Mouse (Mus musculus) liver, embryonic 14.5 days (tissue): Measurements from ENCODE around the gene Prdm13. TPM values are rescaled to one million over a fixed set of nuclear protein-coding genes. Genes with fewer than 3 reads are reported as not detected.

Experiments
- ATAC-seq: fragments of 200-750 bp; cut with Nextera tagmentation; 2 replicates; pipeline ENCODE4 v1.8.0; 2017; ENCODE audit warnings: moderate number of reproducible peaks, mild to moderate bottlenecking, moderate library complexity; ENCODE audit not compliant: insufficient read depth
- DNase-seq, 3 experiments: peaks; one replicate each; pipeline ENCODE4 v3.0.0-alpha.2; 2012 to 2013; ENCODE audit warnings: low read depth in 3 of 3, low spot score in 3 of 3
- H3K27ac ChIP-seq: fragments of 300-500 bp; sonication (generic); 2 replicates; pipeline ENCODE4 v1.5.1; 2014; ENCODE audit warnings: moderate library complexity, mild to moderate bottlenecking, control low read depth, inconsistent platforms
- H3K27me3 ChIP-seq: fragments of 300-500 bp; sonication (generic); 2 replicates; pipeline ENCODE4 v1.6.1; 2014; ENCODE audit warnings: mild to moderate bottlenecking, low read length, moderate library complexity; ENCODE audit not compliant: control insufficient read depth, insufficient read depth
- H3K36me3 ChIP-seq: fragments of 300-500 bp; sonication (generic); replicated peaks from 2 replicates; pipeline ENCODE4 v1.6.1; 2014; ENCODE audit warnings: low read depth; ENCODE audit not compliant: control insufficient read depth, insufficient read depth
- H3K4me1 ChIP-seq, 2 experiments: fragments of 200-500 bp in 1 of 2; fragments of 300-500 bp in 1 of 2; sonication (generic) in 1 of 2; replicated peaks; 2 replicates each; pipeline ENCODE4 v1.6.1; 2012 to 2014; ENCODE audit warnings: antibody characterized with exemption in 1 of 2, inconsistent platforms in 1 of 2, low read length in 1 of 2; ENCODE audit not compliant: control insufficient read depth in 2 of 2, insufficient read depth in 2 of 2
- H3K4me2 ChIP-seq: fragments of 300-500 bp; sonication (generic); 2 replicates; pipeline ENCODE4 v1.6.1; 2014; ENCODE audit warnings: low read depth, mild to moderate bottlenecking, control low read depth, moderate library complexity
- H3K4me3 ChIP-seq, 2 experiments: fragments of 200-500 bp in 1 of 2; fragments of 300-500 bp in 1 of 2; sonication (generic) in 1 of 2; 2 replicates each; pipeline ENCODE4 v1.5.1; 2012 to 2014; ENCODE audit warnings: low read depth in 2 of 2, low read length in 2 of 2, mild to moderate bottlenecking in 2 of 2, control low read depth in 1 of 2, inconsistent platforms in 1 of 2, moderate library complexity in 1 of 2; ENCODE audit not compliant: insufficient read depth in 1 of 2
- H3K9ac ChIP-seq: fragments of 300-500 bp; sonication (generic); replicated peaks from 2 replicates; pipeline ENCODE4 v1.6.1; 2014; ENCODE audit warnings: mild to moderate bottlenecking, control low read depth, moderate library complexity
- H3K9me3 ChIP-seq: fragments of 300-500 bp; sonication (generic); 2 replicates; pipeline ENCODE4 v1.6.1; 2016; ENCODE audit warnings: low read length, mixed read lengths; ENCODE audit not compliant: control insufficient read depth
- CTCF ChIP-seq: IDR thresholded peaks from 2 replicates; pipeline ENCODE4 v1.5.1; 2016; ENCODE audit warnings: antibody characterized with exemption, low read depth, control low read depth
- EP300 ChIP-seq: IDR thresholded peaks from 2 replicates; pipeline ENCODE4 v1.6.1; 2016; ENCODE audit warnings: antibody characterized with exemption, low read depth
- WGBS: fragments of 180-500 bp; shearing (Covaris S2); extraction: QIAGEN DNeasy Blood & Tissue Kit; methylation state at CpG from one replicate; pipeline ENCODE4 v1.1.7; 2014; ENCODE audit not compliant: insufficient replicate concordance; 5-methylcytosine and 5-hydroxymethylcytosine counted together
- polyA plus RNA-seq, 2 experiments: library from polyadenylated mRNA; depleted of rRNA in 1 of 2; stranded (reverse) in 1 of 2; unstranded in 1 of 2; fragments of >200 nt; fragmentation: Nextera tagmentation in 1 of 2; extraction: Ambion mirVana in 1 of 2; gene quantifications; 2 replicates each; pipeline versions ENCODE4 v1.2.1 to v1.2.3; 2012 to 2014

The Prdm13 gene
- polyA plus RNA-seq (2012; rRNA removed) (not detected in 2 replicates), polyA plus RNA-seq (2014; fragmentation: Nextera tagmentation; extraction: Ambion mirVana) (not detected in 2 replicates)

- Histone ChIP-seq H3K9me3 (no peaks in the 10 kb centered on the region), H3K4me2 (no peak within 1 kb of the TSS), H3K27me3 (peaks cover 97% of the 10 kb centered on the region), H3K9ac (no peak within 1 kb of the TSS), H3K4me3 (no peak within 1 kb of the TSS), H3K36me3 (no peaks in the 10 kb centered on the region), H3K4me1 (no peaks in the 10 kb centered on the region), H3K27ac (no peak within 1 kb of the TSS)
- 2% methylated on average over 38 of the region's 38 CpGs for WGBS
- ATAC-seq = no peak
- TF ChIP-seq EP300 (no peak), CTCF (no peak)
- no peak for DNase-seq
Measured at GRCm38 (mm10) chr4:21685595-21686091, at the start of gene Prdm13. Prdm13 (minus strand) TSS chr4:21685963.

- peak within 1 kb of the TSS; percentile 91 for H3K4me2 ChIP-seq
- H3K9ac ChIP-seq = peak within 1 kb of the TSS; percentile 89
- ATAC-seq (peak; percentile 99), DNase-seq (peak; percentile 85 to 89 (median 86))
- TF ChIP-seq EP300 (peak; percentile 17; the same call in 1 of the 2 replicates), CTCF (no peak)
- H3K9me3 ChIP-seq = no peaks in the 10 kb centered on the region
- peak within 1 kb of the TSS; percentile 73 to 78 for H3K4me3 ChIP-seq
- under 1% methylated on average over 37 of the region's 37 CpGs for WGBS
- H3K27me3 ChIP-seq = no peaks in the 10 kb centered on the region
- peak within 1 kb of the TSS; percentile 80 for H3K27ac ChIP-seq
- peaks cover 0 to 4% of the 10 kb centered on the region in 2 experiments for H3K4me1 ChIP-seq
- H3K36me3 ChIP-seq = peaks cover under 1% of the 10 kb centered on the region; the same call in 1 of the 2 replicates
Measured at GRCm38 (mm10) chr4:21727615-21728165, 41.9 kb upstream of the Prdm13 start, which contains the start of gene Ccnc. Ccnc (plus strand) TSS chr4:21727701.

GRCm38 (mm10) chr4:21726912-21727614 is 41.3 kb upstream of the Prdm13 start:
- TF ChIP-seq EP300 = no peak; the same call in 1 of the 2 replicates
- TF ChIP-seq CTCF = peak; percentile 79
- DNase-seq (peak; percentile 62 to 74 (median 64)), ATAC-seq (peak; percentile 53; the same call in 1 of the 2 replicates)
- Histone ChIP-seq H3K4me1 (peaks cover 0 to 4% of the 10 kb centered on the region in 2 experiments), H3K4me3 (peak overlapping the region; percentile 73 to 78), H3K27me3 (no peaks in the 10 kb centered on the region), H3K4me2 (peak overlapping the region; percentile 91), H3K27ac (peak overlapping the region; percentile 80), H3K36me3 (no peaks in the 10 kb centered on the region), H3K9ac (peak overlapping the region; percentile 89), H3K9me3 (no peaks in the 10 kb centered on the region)
- WGBS = under 1% methylated on average over 22 of the region's 22 CpGs

GRCm38 (mm10) chr4:21722752-21723334 is 37.1 kb upstream of the Prdm13 start:
- no peaks in the 10 kb centered on the region for H3K27me3 ChIP-seq
- H3K4me2 ChIP-seq = no peak overlapping the region
- ATAC-seq (no peak), DNase-seq (no peak)
- no peaks in the 10 kb centered on the region; a peak in 1 of 4 replicates for H3K4me1 ChIP-seq
- no peak overlapping the region for H3K27ac ChIP-seq
- no peaks in the 10 kb centered on the region for H3K36me3 ChIP-seq
- no peak overlapping the region for H3K4me3 ChIP-seq
- WGBS = 41% methylated on average over 7 of the region's 7 CpGs
- H3K9me3 ChIP-seq = no peaks in the 10 kb centered on the region
- no peak for TF ChIP-seq EP300
- no peak for TF ChIP-seq CTCF
- H3K9ac ChIP-seq = no peak overlapping the region

GRCm38 (mm10) chr4:21712147-21712546 is 26.4 kb upstream of the Prdm13 start:
- Histone ChIP-seq H3K9ac (no peak overlapping the region), H3K4me3 (no peak overlapping the region), H3K9me3 (no peaks in the 10 kb centered on the region), H3K4me2 (no peak overlapping the region), H3K27me3 (no peaks in the 10 kb centered on the region), H3K4me1 (no peaks in the 10 kb centered on the region), H3K36me3 (no peaks in the 10 kb centered on the region), H3K27ac (no peak overlapping the region)
- TF ChIP-seq EP300 (no peak), CTCF (no peak)
- 6% methylated on average over 13 of the region's 13 CpGs for WGBS
- ATAC-seq (peak; percentile 21; the same call in 1 of the 2 replicates), DNase-seq (peak; percentile 54 to 60 (median 55))
